Mouse (Mus musculus) brain, embryonic 14.5 days (tissue): ENCODE measurements at regions not wholly inside any gene's neighbourhood (a gene's known extent, or its start where the extent isn't known, plus 50 kb on each side); places are given as distances from the start of the nearest gene placed in this dataset.

Source experiments
- CTCF ChIP-seq: fragments of 200-500 bp; IDR thresholded peaks from 2 replicates; pipeline ENCODE4 v1.5.1; 2012; ENCODE audit warnings: inconsistent platforms, mild to moderate bottlenecking, moderate library complexity, borderline replicate concordance; ENCODE audit not compliant: insufficient read depth, insufficient read length; ENCODE audit errors: extremely low read depth
- POLR2A ChIP-seq: fragments of 200-500 bp; IDR thresholded peaks from 2 replicates; pipeline ENCODE4 v1.6.1; 2012; ENCODE audit warnings: mild to moderate bottlenecking, inconsistent platforms, borderline replicate concordance; ENCODE audit not compliant: poor library complexity, insufficient read depth, insufficient read length, severe bottlenecking; ENCODE audit errors: extremely low read depth

DNA sequence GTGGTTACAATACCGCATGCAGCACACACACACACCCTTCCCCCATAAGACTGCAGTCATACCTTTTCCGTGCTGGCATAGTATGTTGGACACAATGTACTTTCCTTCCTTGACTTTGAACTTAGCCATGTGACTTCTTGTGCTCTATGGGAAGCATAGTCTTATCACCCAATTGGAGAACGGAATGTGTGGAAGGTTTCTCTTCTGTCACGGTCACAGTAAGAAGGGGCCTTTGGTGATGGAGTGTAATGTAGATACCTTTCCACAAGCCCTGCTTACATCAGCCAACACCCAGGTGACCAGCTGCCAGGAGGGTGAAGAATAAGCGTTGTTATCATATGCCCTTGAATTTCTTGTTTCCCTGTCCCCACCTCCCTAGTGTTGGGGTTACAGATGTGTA is 1308.0 kb upstream of the A1bg start:
- no peak for TF ChIP-seq CTCF
- TF ChIP-seq POLR2A, result no peak
